In genomic region chr12:79614583-79614953, GRCm38 (mm10) we compare ENCODE assay signal across 13 mouse cellular contexts.
A peak's percentile ranks its signal among the peaks of the same experiment; 100 is the strongest.
DNase-seq lines count a peak whose midpoint lies in the region; ATAC-seq and TF ChIP-seq lines count a peak whose summit lies in the region.
"Had no signal": no experiment of that assay in that cellular context is flagged by ENCODE, and none has a peak within 500 bp of the region (broad histone marks: within the 10 kb centered on the region; RNA-seq: fewer than 3 reads in every experiment).

No protein-coding gene starts in this region.

- H3K4me2 ChIP-seq in heart, embryonic 13.5 days: no peak overlapping the region
- H3K4me2 ChIP-seq in kidney, postnatal 0 days (ENCODE audit: low read length): no peak overlapping the region
- no peak overlapping the region for H3K4me2 ChIP-seq in limb, embryonic 12.5 days

- peak overlapping the region; percentile 59 for H3K27ac ChIP-seq in heart, embryonic 13.5 days (replicated peaks)
- peak overlapping the region; percentile 31 for H3K27ac ChIP-seq in kidney, postnatal 0 days
- peak overlapping the region; percentile 84 for H3K27ac ChIP-seq in bone marrow macrophage, adult 2 months (ENCODE audit: insufficient read depth, low read depth, low read length)
- H3K27ac ChIP-seq in limb, embryonic 12.5 days: peak overlapping the region; percentile 86

- DNase-seq in heart, adult 11 months: no peak
- no peak for DNase-seq in kidney, postnatal 0 days (ENCODE audit: low spot score)
- no peak for DNase-seq in kidney, postnatal 25 days
- no peak for DNase-seq in thymus, postnatal 36 days
- DNase-seq in adrenal gland, postnatal 14 days: no peak
- DNase-seq: cerebellum, adult 11-12 months; kidney, adult 8-10 months; layer of hippocampus, adult 9-11 months; right cerebral cortex, postnatal 14 days; thymus, postnatal 25 days had no signal

- no peaks in the 10 kb centered on the region for H3K9me3 ChIP-seq in heart, embryonic 13.5 days
- H3K9me3 ChIP-seq in kidney, postnatal 0 days (replicated peaks; ENCODE audit: low read length): no peaks in the 10 kb centered on the region
- no peaks in the 10 kb centered on the region for H3K9me3 ChIP-seq in limb, embryonic 12.5 days

- no peak for TF ChIP-seq POLR2A in bone marrow macrophage, adult 2 months (IDR thresholded peaks at IDR 0.05; ENCODE audit: borderline replicate concordance, low read depth, low read length)

- no peaks in the 10 kb centered on the region for H3K27me3 ChIP-seq in heart, embryonic 13.5 days (replicated peaks)
- H3K27me3 ChIP-seq in kidney, postnatal 0 days (ENCODE audit: insufficient read depth, low read length): no peaks in the 10 kb centered on the region
- no peaks in the 10 kb centered on the region for H3K27me3 ChIP-seq in limb, embryonic 12.5 days

- H3K36me3 ChIP-seq in heart, embryonic 13.5 days: no peaks in the 10 kb centered on the region
- no peaks in the 10 kb centered on the region for H3K36me3 ChIP-seq in kidney, postnatal 0 days (ENCODE audit: insufficient read depth, low read length)
- H3K36me3 ChIP-seq in limb, embryonic 12.5 days: no peaks in the 10 kb centered on the region

- no peak for ATAC-seq in heart, embryonic 13.5 days (ENCODE audit: extremely low read depth, insufficient number of reproducible peaks, low FRiP score, low TSS enrichment)
- no peak for ATAC-seq in kidney, postnatal 0 days (replicated peaks; ENCODE audit: low FRiP score, low read depth)
- no peak for ATAC-seq in limb, embryonic 12.5 days (ENCODE audit: insufficient number of reproducible peaks, insufficient read depth, low FRiP score, low TSS enrichment, low read depth)

- no peak for TF ChIP-seq CTCF in kidney, postnatal 0 days (IDR thresholded peaks at IDR 0.05; ENCODE audit: low read depth)
- no peak for TF ChIP-seq CTCF in bone marrow macrophage, adult 2 months (IDR thresholded peaks at IDR 0.05; ENCODE audit: low read depth, low read length)

- H3K4me1 ChIP-seq in heart, embryonic 13.5 days: peaks cover 58% of the 10 kb centered on the region
- H3K4me1 ChIP-seq in kidney, postnatal 0 days (replicated peaks; ENCODE audit: insufficient read depth, low read length): peaks cover 16% of the 10 kb centered on the region; the same call in 1 of the 2 replicates
- peaks cover 30% of the 10 kb centered on the region for H3K4me1 ChIP-seq in bone marrow macrophage, adult 2 months (ENCODE audit: control insufficient read depth, insufficient read depth, low read length)
- H3K4me1 ChIP-seq in limb, embryonic 12.5 days (replicated peaks): peaks cover 47% of the 10 kb centered on the region

- H3K4me3 ChIP-seq in heart, embryonic 13.5 days: no peak overlapping the region
- no peak overlapping the region for H3K4me3 ChIP-seq in kidney, postnatal 0 days (replicated peaks; ENCODE audit: low read depth, low read length)
- H3K4me3 ChIP-seq in bone marrow macrophage, adult 2 months (ENCODE audit: insufficient read depth, low read length): no peak overlapping the region
- no peak overlapping the region for H3K4me3 ChIP-seq in limb, embryonic 12.5 days (replicated peaks)

- 65% methylated on average over 2 of the region's 2 CpGs for WGBS in heart, embryonic 13.5 days
- 55% methylated on average over 2 of the region's 2 CpGs for WGBS in kidney, postnatal 0 days
- 45% methylated on average over 2 of the region's 2 CpGs for WGBS in limb, embryonic 12.5 days

- H3K9ac ChIP-seq in heart, embryonic 13.5 days: no peak overlapping the region
- no peak overlapping the region for H3K9ac ChIP-seq in kidney, postnatal 0 days (ENCODE audit: low read depth, low read length)
- no peak overlapping the region for H3K9ac ChIP-seq in limb, embryonic 12.5 days (replicated peaks)

Comparison
In these comparisons a context has a peak if more than half of its experiments do, and no peak if none do; other contexts are left out.
1. H3K27ac ChIP-seq: peak in every context shown above with its lines; median percentile 86 in limb, embryonic 12.5 days; 84 in bone marrow macrophage, adult 2 months; 59 in heart, embryonic 13.5 days; 31 in kidney, postnatal 0 days.